In the genomic region with DNA sequence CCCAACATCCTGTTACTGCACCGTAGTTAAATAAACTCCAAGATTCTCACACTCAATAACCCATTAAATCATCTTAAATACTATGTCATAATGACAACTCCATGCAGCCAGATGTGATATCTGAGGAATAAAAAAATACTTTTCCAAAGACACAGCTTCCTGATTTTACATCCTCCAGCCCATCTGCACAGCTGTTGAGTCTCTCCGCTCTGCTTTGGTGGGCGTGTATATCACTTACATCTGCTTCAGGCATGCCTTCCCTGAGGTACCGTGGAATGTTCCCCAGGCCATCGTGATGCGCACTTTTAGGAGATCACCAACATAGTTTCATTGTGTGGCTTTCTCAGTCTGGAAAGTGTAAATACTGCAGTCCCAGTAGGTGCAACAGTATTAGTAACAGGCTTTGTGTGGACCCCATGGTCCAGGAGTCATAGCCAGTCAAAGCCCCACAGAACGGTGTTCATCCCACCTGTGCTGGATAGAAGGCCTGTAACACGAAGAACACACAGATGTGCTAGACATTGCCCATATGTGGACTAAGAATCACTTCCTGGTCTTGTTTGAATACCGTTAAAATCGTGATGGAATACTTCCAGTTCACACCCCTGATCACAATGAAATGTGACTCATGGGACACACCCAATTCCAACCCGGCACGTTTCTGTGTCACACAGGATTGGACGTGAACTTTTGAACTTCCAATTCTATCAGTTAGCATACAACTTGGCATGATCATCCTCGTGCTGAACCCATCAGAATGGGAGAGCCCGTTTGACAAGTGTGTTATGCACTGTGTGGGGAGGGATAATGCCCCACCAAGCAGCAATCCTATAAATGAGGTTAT, we compare ENCODE assay signal across 20 mouse cellular contexts.
DNase-seq lines count a peak whose midpoint lies in the region; ATAC-seq lines count a peak whose summit lies in the region.
"Had no signal": no experiment of that assay in that cellular context is flagged by ENCODE, and none has a peak within 500 bp of the region (broad histone marks: within the 10 kb centered on the region; RNA-seq: fewer than 3 reads in every experiment).

No protein-coding gene starts in this region.

- H3K27me3 ChIP-seq in intestine, embryonic 14.5 days (replicated peaks; ENCODE audit: control insufficient read depth, insufficient read depth, low read length) = no peaks in the 10 kb centered on the region; the same call in 1 of the 2 replicates
- H3K27me3 ChIP-seq in intestine, embryonic 15.5 days (replicated peaks) = no peaks in the 10 kb centered on the region
- H3K27me3 ChIP-seq in intestine, embryonic 16.5 days (replicated peaks; ENCODE audit: control insufficient read depth, insufficient read depth, low read length) = no peaks in the 10 kb centered on the region
- H3K27me3 ChIP-seq in stomach, embryonic 16.5 days (ENCODE audit: control insufficient read depth, insufficient read depth, low read length) = no peaks in the 10 kb centered on the region
- H3K27me3 ChIP-seq: embryonic facial prominence, embryonic 12.5 days; forebrain, embryonic 13.5 days; heart, embryonic 13.5 days; hindbrain, embryonic 12.5 days had no signal

- H3K4me2 ChIP-seq in intestine, embryonic 14.5 days (ENCODE audit: low read length) = no peak overlapping the region
- H3K4me2 ChIP-seq in intestine, embryonic 15.5 days (replicated peaks) = no peak overlapping the region
- no peak overlapping the region for H3K4me2 ChIP-seq in intestine, embryonic 16.5 days (ENCODE audit: low read depth, low read length)
- no peak overlapping the region for H3K4me2 ChIP-seq in stomach, embryonic 16.5 days (ENCODE audit: low read depth, low read length)
- H3K4me2 ChIP-seq: embryonic facial prominence, embryonic 12.5 days; forebrain, embryonic 13.5 days; heart, embryonic 13.5 days; hindbrain, embryonic 12.5 days had no signal

- 0 out of 2 replicates have a peak, but pooled peaks have one; percentile 32 for ATAC-seq in intestine, embryonic 14.5 days (replicated peaks; ENCODE audit: low FRiP score, low TSS enrichment, low read depth)
- no peak; the same call in 1 of the 2 replicates for ATAC-seq in intestine, embryonic 15.5 days
- ATAC-seq in intestine, embryonic 16.5 days = 0 out of 2 replicates have a peak, but pooled peaks have one; percentile 44
- peak; percentile 56; the same call in 1 of the 2 replicates for ATAC-seq in stomach, embryonic 16.5 days (ENCODE audit: insufficient read depth, low FRiP score)
- ATAC-seq: forebrain, embryonic 13.5 days; hindbrain, postnatal 0 days had no signal

- 0 out of 2 replicates have a peak, but pooled peaks cover 4% of the 10 kb centered on the region for H3K4me1 ChIP-seq in intestine, embryonic 14.5 days (replicated peaks; ENCODE audit: control insufficient read depth, insufficient read depth, low read length)
- H3K4me1 ChIP-seq in intestine, embryonic 15.5 days (replicated peaks) = no peaks in the 10 kb centered on the region
- H3K4me1 ChIP-seq in intestine, embryonic 16.5 days (ENCODE audit: control insufficient read depth, insufficient read depth, low read length) = 0 out of 2 replicates have a peak, but pooled peaks cover 2% of the 10 kb centered on the region
- H3K4me1 ChIP-seq in stomach, embryonic 16.5 days (ENCODE audit: control insufficient read depth, insufficient read depth, low read length) = 0 out of 2 replicates have a peak, but pooled peaks cover 6% of the 10 kb centered on the region
- H3K4me1 ChIP-seq: forebrain, embryonic 13.5 days; heart, embryonic 13.5 days; hindbrain, embryonic 12.5 days had no signal

- H3K4me3 ChIP-seq in intestine, embryonic 14.5 days (ENCODE audit: low read depth, low read length) = no peak overlapping the region
- no peak overlapping the region for H3K4me3 ChIP-seq in intestine, embryonic 15.5 days (replicated peaks)
- no peak overlapping the region for H3K4me3 ChIP-seq in intestine, embryonic 16.5 days (ENCODE audit: low read length)
- no peak overlapping the region for H3K4me3 ChIP-seq in stomach, embryonic 16.5 days (replicated peaks; ENCODE audit: low read length)
- H3K4me3 ChIP-seq: embryonic facial prominence, embryonic 12.5 days; forebrain, embryonic 13.5 days; gastrocnemius, adult 2 months; heart, embryonic 13.5 days; hindbrain, embryonic 12.5 days had no signal

- no peak overlapping the region for H3K27ac ChIP-seq in intestine, embryonic 14.5 days (ENCODE audit: low read depth)
- no peak overlapping the region for H3K27ac ChIP-seq in intestine, embryonic 15.5 days
- no peak overlapping the region for H3K27ac ChIP-seq in intestine, embryonic 16.5 days (ENCODE audit: low read length)
- no peak overlapping the region for H3K27ac ChIP-seq in stomach, embryonic 16.5 days (ENCODE audit: low read length)
- H3K27ac ChIP-seq: embryonic facial prominence, embryonic 12.5 days; forebrain, embryonic 13.5 days; gastrocnemius, adult 2 months; heart, embryonic 13.5 days; hindbrain, embryonic 12.5 days; hindbrain, postnatal 0 days had no signal

- 67% methylated on average over 15 of the region's 15 CpGs for WGBS in intestine, embryonic 14.5 days
- WGBS in intestine, embryonic 15.5 days = 67% methylated on average over 15 of the region's 15 CpGs
- 63% methylated on average over 15 of the region's 15 CpGs for WGBS in intestine, embryonic 16.5 days
- WGBS in stomach, embryonic 16.5 days = 64% methylated on average over 15 of the region's 15 CpGs

- H3K9me3 ChIP-seq in intestine, embryonic 14.5 days (ENCODE audit: control insufficient read depth, low read length) = no peaks in the 10 kb centered on the region
- no peaks in the 10 kb centered on the region for H3K9me3 ChIP-seq in intestine, embryonic 15.5 days
- no peaks in the 10 kb centered on the region for H3K9me3 ChIP-seq in intestine, embryonic 16.5 days (ENCODE audit: control insufficient read depth, low read length)
- no peaks in the 10 kb centered on the region for H3K9me3 ChIP-seq in stomach, embryonic 16.5 days (replicated peaks; ENCODE audit: control insufficient read depth, low read length)
- H3K9me3 ChIP-seq: embryonic facial prominence, embryonic 12.5 days; forebrain, embryonic 13.5 days; heart, embryonic 13.5 days; hindbrain, embryonic 12.5 days had no signal

- H3K9ac ChIP-seq in intestine, embryonic 14.5 days (ENCODE audit: low read length) = no peak overlapping the region
- H3K9ac ChIP-seq in intestine, embryonic 15.5 days = no peak overlapping the region
- no peak overlapping the region for H3K9ac ChIP-seq in intestine, embryonic 16.5 days (ENCODE audit: low read depth, low read length)
- no peak overlapping the region for H3K9ac ChIP-seq in stomach, embryonic 16.5 days (ENCODE audit: low read length)
- H3K9ac ChIP-seq: embryonic facial prominence, embryonic 12.5 days; forebrain, embryonic 13.5 days; heart, embryonic 13.5 days; hindbrain, embryonic 12.5 days had no signal

- no peak for DNase-seq in intestine, embryonic 14.5 days (ENCODE audit: low spot score)
- DNase-seq in R1 (ENCODE audit: low read depth, low spot score) = peak; percentile 34
- no peak for DNase-seq in cerebellum, postnatal 10 days
- DNase-seq in right cerebral cortex, adult 18-20 months = no peak
- DNase-seq: adrenal gland, postnatal 10 days; cerebellum, adult 11-12 months; cerebellum, adult 9-11 months; embryo, embryonic 11 days; gastrocnemius, adult 2 months; gastrocnemius, postnatal 25 days; heart, postnatal 4 days; kidney, adult 11 months had no signal

- H3K36me3 ChIP-seq in intestine, embryonic 14.5 days (ENCODE audit: control insufficient read depth, insufficient read depth, low read length) = no peaks in the 10 kb centered on the region
- no peaks in the 10 kb centered on the region for H3K36me3 ChIP-seq in intestine, embryonic 15.5 days
- no peaks in the 10 kb centered on the region for H3K36me3 ChIP-seq in intestine, embryonic 16.5 days (ENCODE audit: control insufficient read depth, insufficient read depth, low read length)
- no peaks in the 10 kb centered on the region for H3K36me3 ChIP-seq in stomach, embryonic 16.5 days (ENCODE audit: control insufficient read depth, insufficient read depth, low read length)
- H3K36me3 ChIP-seq: embryonic facial prominence, embryonic 12.5 days; heart, embryonic 13.5 days; hindbrain, embryonic 12.5 days had no signal
